Mouse (Mus musculus): Measurements from ENCODE around the gene Olfr1277. TPM values are rescaled to one million over a fixed set of nuclear protein-coding genes. Genes with fewer than 3 reads are reported as not detected.

The Olfr1277 gene
- total RNA-seq (2021) = not detected

DNA sequence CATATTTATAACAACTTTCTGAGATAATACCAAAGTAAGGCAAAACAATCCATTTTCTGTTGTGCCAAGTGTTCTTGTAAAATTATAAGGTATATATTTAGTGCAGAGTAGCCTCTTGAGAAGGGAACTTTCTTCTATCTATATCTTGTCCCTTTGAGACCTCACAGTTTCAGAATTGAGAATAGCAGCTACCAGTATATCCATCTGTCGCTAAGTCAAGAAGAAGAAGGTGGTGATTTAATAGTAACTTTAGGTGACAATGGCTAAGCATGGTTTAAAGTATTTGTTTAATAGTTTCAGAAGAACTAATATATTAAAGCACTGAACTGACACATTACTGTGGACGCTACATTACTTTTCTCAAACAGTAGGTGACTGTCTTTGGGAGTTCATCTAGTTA lies at the start of gene Olfr1277:
Gene Olfr1277 (minus strand): TSS at position 101 of the 400 bp plus-strand sequence.
- intact Hi-C loops (cut with DNase I) = no loop called here

DNA sequence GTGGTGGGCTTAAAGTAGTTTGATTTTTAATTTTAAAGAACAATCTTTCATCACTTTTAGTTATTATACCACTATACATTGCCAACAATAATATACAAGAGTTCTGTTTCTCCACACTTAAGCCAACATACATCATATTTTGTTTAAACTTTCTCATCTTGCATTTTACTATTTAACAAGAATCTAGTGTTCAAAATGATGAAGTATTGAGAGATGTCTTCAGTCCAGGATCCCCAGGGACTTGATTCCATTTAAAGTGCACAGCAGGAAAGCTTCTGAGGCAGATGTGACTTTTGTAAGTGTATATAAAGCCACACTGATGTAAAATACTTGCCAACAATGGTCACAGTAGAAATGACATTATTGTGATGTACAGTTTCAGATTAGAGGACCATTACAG lies 39.8 kb upstream of the Olfr1277 start, which contains the start of gene Olfr1280:
Gene Olfr1280 (plus strand): TSS at position 301 of the 400 bp plus-strand sequence.
- intact Hi-C loops (cut with DNase I) = no loop called here
- DNase-seq (ENCODE audit: low spot score) = no peak

More for the DNA sequence above, at the start of gene Olfr1277:
- no peak for DNase-seq (ENCODE audit: low spot score)

DNA sequence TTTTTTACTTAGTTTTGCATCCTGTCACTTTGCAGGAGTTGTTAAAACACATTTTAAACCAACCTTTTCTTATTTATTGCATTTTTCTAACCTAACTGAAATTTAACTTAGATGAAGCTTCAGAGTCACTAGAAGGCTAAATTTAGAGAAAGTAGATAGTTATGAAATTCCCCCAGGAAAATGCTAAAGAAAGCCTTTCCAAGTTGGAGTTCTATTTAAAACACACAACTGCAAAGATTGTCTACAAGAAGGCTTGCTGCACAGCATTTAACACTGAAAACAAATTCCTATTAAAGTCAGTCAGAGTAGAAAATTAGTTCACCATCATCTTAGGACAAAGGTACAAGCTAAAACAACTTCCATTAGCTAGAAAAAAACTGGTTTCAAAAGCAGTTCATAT lies 26.5 kb upstream of the Olfr1277 start, which contains the start of gene Olfr1279:
Gene Olfr1279 (plus strand): TSS at position 262 of the 400 bp plus-strand sequence.
- intact Hi-C loops (cut with DNase I) = no loop called here
- DNase-seq (ENCODE audit: low spot score) = no peak

DNA sequence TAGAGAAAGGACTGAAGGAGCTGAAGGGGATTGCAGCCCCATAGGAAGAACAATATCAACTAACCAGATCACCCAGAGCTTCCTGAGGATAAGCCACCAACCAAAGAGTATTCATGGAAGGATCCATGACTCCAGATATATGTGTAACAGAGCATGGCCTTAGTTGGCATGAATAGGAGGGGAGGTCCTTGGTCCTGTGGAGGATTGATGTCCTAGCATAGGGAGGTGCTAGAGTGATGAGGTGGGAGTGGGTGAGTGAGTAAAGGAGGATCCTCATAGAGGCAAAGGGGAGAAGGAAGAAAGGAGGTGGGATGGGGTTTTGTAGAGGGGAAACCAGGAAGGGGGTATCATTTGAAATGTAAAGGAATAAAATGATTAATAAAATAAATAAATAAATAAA lies 24.6 kb upstream of the Olfr1277 start:
- DNase-seq (ENCODE audit: low spot score) = no peak
- intact Hi-C loops (cut with DNase I) = no loop called here

DNA sequence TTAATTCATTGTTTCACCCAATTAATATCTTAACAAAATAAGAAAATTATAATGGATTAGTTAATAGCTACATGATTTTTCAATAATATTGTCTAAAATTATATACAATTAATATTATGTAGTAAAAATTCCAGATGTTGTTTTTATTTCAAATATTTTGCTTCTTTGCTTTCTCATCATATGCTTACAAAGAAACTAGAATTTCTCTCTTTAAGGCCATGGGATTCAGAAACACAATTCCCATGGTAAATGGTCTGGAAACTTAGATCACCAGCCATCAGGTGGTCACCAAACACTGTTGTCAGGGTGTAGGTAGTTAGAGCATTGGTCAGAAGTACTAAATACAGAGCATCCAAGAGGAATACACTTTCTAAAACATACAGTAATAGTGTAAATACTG lies 15.9 kb upstream of the Olfr1277 start, which contains the start of gene Olfr1278:
Gene Olfr1278 (plus strand): TSS at position 301 of the 400 bp plus-strand sequence.
- intact Hi-C loops (cut with DNase I) = no loop called here
- no peak for DNase-seq (ENCODE audit: low spot score)

DNA sequence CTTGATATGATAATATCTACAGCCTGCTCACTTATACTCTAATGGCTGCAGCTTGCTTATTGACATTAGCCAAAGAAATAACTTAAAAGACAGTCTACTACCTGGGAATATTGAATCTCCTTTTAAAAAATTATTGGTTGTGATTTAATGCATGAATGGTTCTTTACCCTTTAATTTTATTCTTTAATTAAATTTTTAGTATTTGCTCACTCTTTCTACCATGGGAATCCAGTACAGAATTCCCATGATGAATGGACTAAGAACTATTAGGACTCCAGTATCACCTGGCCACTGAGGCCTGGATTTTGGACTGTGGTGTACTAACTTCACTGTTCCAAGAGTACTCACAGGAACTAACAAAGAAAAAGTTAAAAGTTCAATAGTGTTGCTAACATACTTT lies 19.7 kb downstream of the Olfr1277 start, which contains the start of gene Olfr1276:
Gene Olfr1276 (plus strand): TSS at position 301 of the 400 bp plus-strand sequence.
- DNase-seq (ENCODE audit: low spot score) = no peak
- intact Hi-C loops (cut with DNase I) = no loop called here

DNA sequence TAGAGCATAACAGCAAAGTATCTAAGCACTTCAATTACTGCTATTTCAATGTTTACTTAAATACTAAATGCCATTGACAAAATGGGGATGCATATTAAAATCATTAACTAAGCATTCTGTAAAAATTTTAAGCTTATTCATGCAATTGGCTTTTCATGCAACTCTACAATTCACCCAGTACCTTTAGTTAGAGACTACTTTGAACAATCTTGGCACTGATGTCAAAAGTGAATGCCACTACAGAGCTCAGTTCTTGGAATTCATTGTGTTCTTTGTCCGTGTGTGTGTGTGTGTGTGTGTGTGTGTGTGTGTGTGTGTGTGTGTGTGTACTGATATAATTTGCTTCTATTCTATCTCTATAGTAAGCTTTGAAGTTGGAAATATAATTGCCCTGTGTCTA lies 38.7 kb downstream of the Olfr1277 start, which contains the start of gene Olfr1275:
Gene Olfr1275 (minus strand): TSS at position 101 of the 400 bp plus-strand sequence.
- no peak for DNase-seq (ENCODE audit: low spot score)
- intact Hi-C loops (cut with DNase I) = no loop called here

DNA sequence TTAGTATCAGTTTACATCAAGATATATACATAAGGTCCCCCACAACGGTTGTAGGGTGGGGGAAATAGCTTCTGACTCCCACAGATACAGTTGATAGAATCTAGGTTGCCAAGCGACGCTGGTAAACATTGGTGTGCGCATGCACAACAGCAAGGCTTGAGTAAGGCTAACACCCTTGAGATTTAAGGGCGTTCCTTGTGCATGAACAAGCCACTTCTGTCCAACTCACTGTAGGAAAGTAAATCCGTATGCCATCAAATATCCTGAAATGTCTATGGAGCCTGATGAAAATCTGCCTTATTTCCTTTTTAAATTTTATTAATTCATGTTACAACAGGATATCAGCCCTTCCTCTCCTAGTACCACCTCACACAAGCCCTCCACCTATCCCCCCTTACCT lies 44.4 kb downstream of the Olfr1277 start, which contains the start of gene 4930430A15Rik:
Gene 4930430A15Rik (minus strand): TSS at position 101 of the 400 bp plus-strand sequence.
- intact Hi-C loops (cut with DNase I) = no loop called here
- DNase-seq (ENCODE audit: low spot score) = no peak

Other genes with a start within 250 kb of the Olfr1277 start
- not detected for gene Gm13941, start 168.1 kb downstream of the Olfr1277 start, total RNA-seq (2021)
- gene Gm15130, start 121.2 kb downstream of the Olfr1277 start, total RNA-seq (2021) = not detected
- not detected for gene 4930430A15Rik, start 44.5 kb downstream of the Olfr1277 start, total RNA-seq (2021)
- not detected for gene Olfr1275, start 38.8 kb downstream of the Olfr1277 start, total RNA-seq (2021)
- gene Olfr1276, start 19.6 kb downstream of the Olfr1277 start, total RNA-seq (2021) = not detected
- not detected for gene Olfr1278, start 16.0 kb upstream of the Olfr1277 start, total RNA-seq (2021)
- gene Olfr1279, start 26.5 kb upstream of the Olfr1277 start, total RNA-seq (2021) = not detected
- gene Olfr1280, start 39.9 kb upstream of the Olfr1277 start, total RNA-seq (2021) = not detected
- gene Olfr1281, start 52.4 kb upstream of the Olfr1277 start, total RNA-seq (2021) = not detected
- gene Olfr1282, start 62.0 kb upstream of the Olfr1277 start, total RNA-seq (2021) = not detected
- gene Olfr1283, start 92.7 kb upstream of the Olfr1277 start, total RNA-seq (2021) = not detected
- gene Olfr1284, start 101.4 kb upstream of the Olfr1277 start, total RNA-seq (2021) = not detected
- not detected for gene Olfr1286, start 149.0 kb upstream of the Olfr1277 start, total RNA-seq (2021)
- not detected for gene Olfr1287, start 175.0 kb upstream of the Olfr1277 start, total RNA-seq (2021)
- not detected for gene Olfr1288, start 200.0 kb upstream of the Olfr1277 start, total RNA-seq (2021)
- gene Olfr1289, start 206.7 kb upstream of the Olfr1277 start, total RNA-seq (2021) = not detected
- not detected for gene Olfr1290, start 219.7 kb upstream of the Olfr1277 start, total RNA-seq (2021)
- not detected for gene Olfr1291-ps1, start 223.1 kb upstream of the Olfr1277 start, total RNA-seq (2021)

All from heart, postnatal 25 days (tissue).